Mouse (Mus musculus): ENCODE results near the gene Nars2. TPM values are rescaled to one million over a fixed set of nuclear protein-coding genes. Genes with fewer than 3 reads are reported as not detected.

Gene Nars2
- total RNA-seq, 2 experiments from 2014 or later, result 4.9 to 11.5 TPM

Other genes starting within 250 kb of the Nars2 start
- 2.9 and 3.3 TPM in 2 replicates for gene Gab2, start 130.1 kb downstream of the Nars2 start, total RNA-seq (2015; ENCODE audit: low replicate concordance)
- 2.9 and 4.9 TPM in 2 replicates for gene Gab2, start 130.1 kb downstream of the Nars2 start, total RNA-seq (2017; ENCODE audit: low replicate concordance)